Mouse (Mus musculus): ENCODE data around the gene Dtnbp1. TPM values are rescaled to one million over a fixed set of nuclear protein-coding genes. Genes with fewer than 3 reads are reported as not detected.

Dtnbp1 gene
- polyA plus RNA-seq (2015; fragmentation: Nextera tagmentation; extraction: Ambion mirVana): 141 and 146 TPM in 2 replicates

DNA sequence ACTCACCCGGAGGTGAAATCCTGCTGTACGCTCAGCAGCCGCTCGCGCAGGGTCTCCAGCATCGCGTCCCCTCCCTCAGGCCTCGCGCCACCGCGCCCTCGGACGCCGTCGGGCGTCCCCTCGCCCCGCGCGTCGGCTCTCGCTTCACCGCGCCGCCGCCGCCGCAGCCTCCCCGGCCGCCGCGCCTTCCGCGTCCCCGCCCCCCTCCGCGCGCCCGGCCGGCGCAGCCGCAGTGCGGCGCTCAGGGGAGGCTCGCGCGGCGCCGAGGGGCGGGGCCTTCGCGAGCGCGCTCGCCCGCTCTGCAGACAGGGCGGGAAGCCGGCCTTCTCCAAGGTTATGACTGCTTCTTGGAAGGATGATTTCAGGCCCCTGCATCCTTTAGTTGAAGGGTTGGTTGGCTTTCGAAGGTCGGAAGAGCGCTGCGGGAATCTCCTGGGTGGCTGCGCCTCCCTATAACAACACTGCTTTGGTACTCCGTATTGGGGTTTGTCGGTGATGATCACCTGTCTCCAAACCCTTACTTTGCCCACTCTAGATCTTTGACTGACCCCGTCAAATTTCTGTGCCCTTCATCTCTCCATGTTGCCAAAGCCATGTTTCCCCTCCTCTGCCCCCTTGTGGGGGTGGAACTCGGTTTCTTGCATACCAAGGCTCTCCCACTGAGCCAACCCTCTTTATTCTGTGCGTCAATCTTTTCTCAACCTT lies at the start of gene Dtnbp1:
TSS of gene Dtnbp1 (minus strand) at position 237 of the 705 bp plus-strand sequence.
- peak; percentile 93 for ATAC-seq (replicated peaks)
- Histone ChIP-seq H3K27ac (peak within 1 kb of the TSS; percentile 86), H3K4me2 (peak within 1 kb of the TSS; percentile 83), H3K27me3 (replicated peaks) (no peaks in the 10 kb centered on the region), H3K9ac (peak within 1 kb of the TSS; percentile 77), H3K4me3 (peak within 1 kb of the TSS; percentile 55), H3K4me1 (peaks cover 25% of the 10 kb centered on the region), H3K9me3 (no peaks in the 10 kb centered on the region), H3K36me3 (replicated peaks) (no peaks in the 10 kb centered on the region)
- WGBS: under 1% methylated on average over 65 of the region's 68 CpGs

DNA sequence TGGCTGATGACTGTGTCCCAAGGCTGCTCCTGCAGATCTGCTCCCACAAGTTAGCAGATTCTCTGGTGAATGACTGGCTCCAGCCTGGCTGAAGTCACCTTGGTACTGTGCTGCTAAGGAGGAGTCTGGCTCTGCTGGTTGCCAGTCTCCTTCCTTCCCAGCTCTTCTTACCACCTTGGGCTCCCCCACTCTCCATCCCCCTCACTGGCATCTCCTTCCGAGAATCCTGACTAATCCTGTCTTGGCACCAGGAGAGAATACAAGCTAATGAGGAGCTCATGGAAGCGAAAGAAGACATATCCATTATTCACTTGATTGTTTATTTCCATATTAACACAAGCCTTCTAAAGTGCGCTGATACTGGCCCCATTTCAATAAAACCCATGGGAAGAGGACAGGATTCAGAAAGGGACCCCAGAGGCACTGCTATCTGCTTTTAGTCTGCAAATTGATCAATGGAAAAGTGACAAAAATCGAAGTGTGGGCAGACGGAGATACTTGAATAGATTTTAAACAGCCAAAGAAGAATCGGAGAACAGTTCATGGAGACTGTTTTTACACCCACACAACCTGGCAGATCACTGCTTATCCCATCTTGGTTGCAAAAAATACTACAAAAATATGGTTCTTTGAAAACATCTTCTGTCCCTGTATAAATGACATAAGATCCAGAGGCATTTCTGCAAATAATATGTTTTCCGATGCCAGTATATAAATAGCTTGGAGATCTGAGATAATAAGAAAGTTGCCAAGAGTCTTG lies 47.5 kb upstream of the Dtnbp1 start:
- H3K36me3 ChIP-seq (replicated peaks): no peaks in the 10 kb centered on the region
- 66% methylated on average over 7 of the region's 7 CpGs for WGBS
- no peaks in the 10 kb centered on the region for H3K9me3 ChIP-seq
- no peaks in the 10 kb centered on the region for H3K4me1 ChIP-seq
- no peak overlapping the region for H3K27ac ChIP-seq
- ATAC-seq (replicated peaks): no peak
- no peak overlapping the region for H3K4me3 ChIP-seq
- no peak overlapping the region for H3K9ac ChIP-seq
- H3K4me2 ChIP-seq: no peak overlapping the region
- no peaks in the 10 kb centered on the region for H3K27me3 ChIP-seq (replicated peaks)

DNA sequence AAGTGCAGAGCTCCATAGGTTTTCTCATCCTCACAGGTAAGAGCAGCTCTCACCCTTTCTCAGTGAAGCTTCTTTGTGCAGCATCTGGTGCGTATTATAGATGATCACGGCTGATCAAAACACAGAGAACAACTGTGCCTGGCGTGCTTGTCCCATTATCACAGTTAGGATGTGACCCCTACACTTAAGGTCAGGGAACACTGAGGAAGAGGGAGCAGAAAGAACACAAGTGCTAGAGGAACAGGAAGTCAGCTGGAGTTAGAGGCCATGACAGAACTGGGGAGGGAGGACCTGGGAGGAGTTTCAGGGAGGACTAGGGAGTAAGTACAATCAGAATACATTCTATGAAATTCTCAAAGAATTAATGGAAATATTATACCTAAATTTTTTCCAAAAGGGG lies 41.5 kb upstream of the Dtnbp1 start:
- Histone ChIP-seq H3K9ac (no peak overlapping the region), H3K27me3 (replicated peaks) (no peaks in the 10 kb centered on the region), H3K4me1 (no peaks in the 10 kb centered on the region), H3K9me3 (no peaks in the 10 kb centered on the region), H3K4me3 (no peak overlapping the region), H3K27ac (no peak overlapping the region), H3K4me2 (no peak overlapping the region), H3K36me3 (replicated peaks) (no peaks in the 10 kb centered on the region)
- WGBS: 77% methylated on average over 3 of the region's 3 CpGs
- ATAC-seq (replicated peaks): no peak

- no peak overlapping the region for H3K9ac ChIP-seq
- H3K9me3 ChIP-seq: no peaks in the 10 kb centered on the region
- H3K4me3 ChIP-seq: no peak overlapping the region
- H3K27ac ChIP-seq: no peak overlapping the region
- WGBS: 83% methylated on average over 7 of the region's 7 CpGs
- no peaks in the 10 kb centered on the region for H3K27me3 ChIP-seq (replicated peaks)
- ATAC-seq (replicated peaks): no peak
- H3K4me2 ChIP-seq: no peak overlapping the region
- no peaks in the 10 kb centered on the region for H3K36me3 ChIP-seq (replicated peaks)
- H3K4me1 ChIP-seq: no peaks in the 10 kb centered on the region
These were observed 38.8 kb upstream of the Dtnbp1 start for GRCm38 (mm10) chr13:45040741-45041140.

DNA sequence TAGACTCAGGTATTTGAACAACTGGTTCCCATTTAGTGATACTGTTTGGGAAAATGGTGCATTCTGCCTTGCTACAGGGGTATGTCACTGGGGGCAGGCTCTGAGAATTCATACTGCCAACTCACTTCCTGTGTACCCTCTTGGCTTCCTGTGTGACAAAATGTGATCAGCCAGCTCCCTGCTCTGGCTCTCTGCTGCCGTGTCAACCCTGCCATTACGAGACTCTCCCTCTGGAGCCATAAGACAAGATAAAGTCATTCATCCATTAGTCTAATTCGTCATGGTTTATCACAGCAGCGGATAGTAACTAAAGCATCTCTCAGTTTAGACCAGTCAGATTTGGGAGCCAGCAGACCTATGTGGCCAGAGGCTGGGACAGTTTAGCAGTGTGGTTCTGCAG lies 38.2 kb upstream of the Dtnbp1 start:
- H3K9ac ChIP-seq: no peak overlapping the region
- H3K27ac ChIP-seq: no peak overlapping the region
- H3K9me3 ChIP-seq: no peaks in the 10 kb centered on the region
- H3K4me3 ChIP-seq: no peak overlapping the region
- no peaks in the 10 kb centered on the region for H3K27me3 ChIP-seq (replicated peaks)
- H3K4me1 ChIP-seq: no peaks in the 10 kb centered on the region
- no peaks in the 10 kb centered on the region for H3K36me3 ChIP-seq (replicated peaks)
- 52% methylated on average over 4 of the region's 4 CpGs for WGBS
- no peak for ATAC-seq (replicated peaks)
- no peak overlapping the region for H3K4me2 ChIP-seq

GRCm38 (mm10) chr13:45036417-45036816 lies 34.5 kb upstream of the Dtnbp1 start:
- WGBS: 84% methylated on average over 4 of the region's 4 CpGs
- Histone ChIP-seq H3K27me3 (replicated peaks) (no peaks in the 10 kb centered on the region), H3K9me3 (no peaks in the 10 kb centered on the region), H3K9ac (no peak overlapping the region), H3K4me3 (no peak overlapping the region), H3K4me2 (no peak overlapping the region), H3K36me3 (replicated peaks) (no peaks in the 10 kb centered on the region), H3K27ac (no peak overlapping the region), H3K4me1 (no peaks in the 10 kb centered on the region)
- no peak for ATAC-seq (replicated peaks)

GRCm38 (mm10) chr13:45034759-45035158 lies 32.8 kb upstream of the Dtnbp1 start:
- H3K27ac ChIP-seq: no peak overlapping the region
- no peak for ATAC-seq (replicated peaks)
- no peak overlapping the region for H3K9ac ChIP-seq
- H3K4me3 ChIP-seq: no peak overlapping the region
- WGBS: 84% methylated on average over 7 of the region's 7 CpGs
- no peaks in the 10 kb centered on the region for H3K36me3 ChIP-seq (replicated peaks)
- H3K9me3 ChIP-seq: no peaks in the 10 kb centered on the region
- no peak overlapping the region for H3K4me2 ChIP-seq
- H3K4me1 ChIP-seq: no peaks in the 10 kb centered on the region
- no peaks in the 10 kb centered on the region for H3K27me3 ChIP-seq (replicated peaks)

DNA sequence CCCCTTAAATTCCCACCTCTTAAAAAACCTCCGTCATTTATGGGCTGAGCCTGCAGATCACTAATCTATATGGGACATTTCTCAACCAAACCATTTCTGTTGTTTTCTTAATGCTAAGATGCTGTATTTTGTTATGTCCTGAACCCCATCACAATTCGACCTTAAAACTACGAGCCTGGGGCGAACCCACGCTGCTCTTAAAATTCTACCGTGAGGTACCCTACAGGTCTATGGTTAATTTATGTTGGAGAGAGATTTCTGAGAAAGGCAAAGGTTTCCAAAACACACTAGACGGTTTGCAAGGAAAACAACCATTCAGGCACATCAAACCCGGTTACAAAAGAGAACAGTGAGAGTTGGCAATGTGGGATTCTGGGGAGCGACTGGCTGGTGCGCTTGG lies 31.4 kb upstream of the Dtnbp1 start:
- Histone ChIP-seq H3K4me2 (no peak overlapping the region), H3K36me3 (replicated peaks) (no peaks in the 10 kb centered on the region), H3K9me3 (no peaks in the 10 kb centered on the region), H3K9ac (no peak overlapping the region), H3K4me3 (no peak overlapping the region), H3K27ac (no peak overlapping the region), H3K4me1 (no peaks in the 10 kb centered on the region), H3K27me3 (replicated peaks) (no peaks in the 10 kb centered on the region)
- ATAC-seq (replicated peaks): no peak
- 93% methylated on average over 10 of the region's 10 CpGs for WGBS

DNA sequence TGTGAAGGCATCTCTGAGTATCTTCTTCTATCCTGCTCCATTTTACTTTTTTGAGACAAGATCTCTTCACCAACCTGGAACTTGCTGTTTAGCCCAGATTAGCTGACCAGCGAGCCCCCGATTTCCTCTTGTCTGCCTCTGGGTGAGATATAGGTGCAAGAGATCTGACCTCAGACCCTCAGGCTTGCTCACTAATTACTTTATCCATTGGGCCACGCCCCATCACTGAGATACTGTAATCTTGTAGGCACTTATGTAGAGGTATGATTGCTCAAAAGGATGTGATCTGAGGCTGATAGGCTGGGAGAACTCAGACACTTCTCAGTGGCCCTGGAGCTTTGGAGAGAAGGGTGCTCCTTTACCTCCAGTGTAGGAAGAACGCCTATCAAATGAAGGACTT lies 30.5 kb upstream of the Dtnbp1 start:
- 87% methylated on average over 4 of the region's 4 CpGs for WGBS
- no peak overlapping the region for H3K4me2 ChIP-seq

GRCm38 (mm10) chr13:45031748-45032147 lies 29.8 kb upstream of the Dtnbp1 start:
- no peak for ATAC-seq (replicated peaks)
- Histone ChIP-seq H3K9me3 (no peaks in the 10 kb centered on the region), H3K4me1 (no peaks in the 10 kb centered on the region), H3K27me3 (replicated peaks) (no peaks in the 10 kb centered on the region), H3K27ac (no peak overlapping the region), H3K4me3 (no peak overlapping the region), H3K4me2 (no peak overlapping the region), H3K36me3 (replicated peaks) (no peaks in the 10 kb centered on the region), H3K9ac (no peak overlapping the region)
- whole genome bisulfite sequencing: 80% methylated on average over 7 of the region's 7 CpGs

More for the DNA sequence above, 30.5 kb upstream of the Dtnbp1 start:
- H3K27ac ChIP-seq: no peak overlapping the region
- no peak for ATAC-seq (replicated peaks)
- H3K27me3 ChIP-seq (replicated peaks): no peaks in the 10 kb centered on the region
- H3K9me3 ChIP-seq: no peaks in the 10 kb centered on the region
- H3K9ac ChIP-seq: no peak overlapping the region
- no peaks in the 10 kb centered on the region for H3K36me3 ChIP-seq (replicated peaks)
- H3K4me1 ChIP-seq: no peaks in the 10 kb centered on the region
- no peak overlapping the region for H3K4me3 ChIP-seq

DNA sequence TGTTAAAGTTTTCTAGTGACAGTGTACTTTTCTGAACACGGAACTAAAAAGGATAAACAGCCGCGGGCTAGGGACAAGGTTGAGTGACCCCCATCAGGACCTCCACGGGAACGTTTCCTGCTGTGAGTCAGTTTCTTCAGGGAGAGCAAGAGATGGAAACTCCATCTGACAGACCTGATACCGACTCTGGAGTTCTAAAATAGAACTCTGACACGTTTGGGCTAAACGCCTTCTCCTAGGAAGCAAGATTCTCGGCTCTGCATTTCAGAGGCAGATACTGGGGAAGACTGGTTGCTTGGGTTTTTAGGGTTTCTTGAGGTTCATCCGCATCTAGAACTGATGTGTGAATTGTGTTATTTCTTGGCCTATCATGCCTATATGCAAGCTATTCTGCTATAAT lies 29.4 kb upstream of the Dtnbp1 start:
- H3K9ac ChIP-seq: no peak overlapping the region
- no peak overlapping the region for H3K4me3 ChIP-seq
- no peaks in the 10 kb centered on the region for H3K4me1 ChIP-seq
- WGBS: 69% methylated on average over 10 of the region's 10 CpGs
- no peaks in the 10 kb centered on the region for H3K27me3 ChIP-seq (replicated peaks)
- no peaks in the 10 kb centered on the region for H3K9me3 ChIP-seq
- no peaks in the 10 kb centered on the region for H3K36me3 ChIP-seq (replicated peaks)
- no peak overlapping the region for H3K4me2 ChIP-seq
- ATAC-seq (replicated peaks): no peak
- no peak overlapping the region for H3K27ac ChIP-seq

GRCm38 (mm10) chr13:45030830-45031229 lies 28.9 kb upstream of the Dtnbp1 start:
- Histone ChIP-seq H3K4me1 (no peaks in the 10 kb centered on the region), H3K4me2 (no peak overlapping the region), H3K27me3 (replicated peaks) (no peaks in the 10 kb centered on the region), H3K27ac (no peak overlapping the region), H3K4me3 (no peak overlapping the region), H3K36me3 (replicated peaks) (no peaks in the 10 kb centered on the region), H3K9ac (no peak overlapping the region), H3K9me3 (no peaks in the 10 kb centered on the region)
- WGBS: 11% methylated on average over 12 of the region's 12 CpGs
- peak; percentile 66; the same call in 1 of the 2 replicates for ATAC-seq (replicated peaks)

GRCm38 (mm10) chr13:45029791-45030190 lies 27.8 kb upstream of the Dtnbp1 start:
- H3K9me3 ChIP-seq: no peaks in the 10 kb centered on the region
- no peaks in the 10 kb centered on the region for H3K36me3 ChIP-seq (replicated peaks)
- 76% methylated on average over 1 of the region's 1 CpGs for WGBS
- H3K27ac ChIP-seq: no peak overlapping the region
- no peak overlapping the region for H3K9ac ChIP-seq
- no peaks in the 10 kb centered on the region for H3K27me3 ChIP-seq (replicated peaks)
- no peak overlapping the region for H3K4me3 ChIP-seq
- no peak for ATAC-seq (replicated peaks)
- no peaks in the 10 kb centered on the region for H3K4me1 ChIP-seq
- H3K4me2 ChIP-seq: no peak overlapping the region
